33 mouse cellular contexts compared by ENCODE assay signal in the genomic region with DNA sequence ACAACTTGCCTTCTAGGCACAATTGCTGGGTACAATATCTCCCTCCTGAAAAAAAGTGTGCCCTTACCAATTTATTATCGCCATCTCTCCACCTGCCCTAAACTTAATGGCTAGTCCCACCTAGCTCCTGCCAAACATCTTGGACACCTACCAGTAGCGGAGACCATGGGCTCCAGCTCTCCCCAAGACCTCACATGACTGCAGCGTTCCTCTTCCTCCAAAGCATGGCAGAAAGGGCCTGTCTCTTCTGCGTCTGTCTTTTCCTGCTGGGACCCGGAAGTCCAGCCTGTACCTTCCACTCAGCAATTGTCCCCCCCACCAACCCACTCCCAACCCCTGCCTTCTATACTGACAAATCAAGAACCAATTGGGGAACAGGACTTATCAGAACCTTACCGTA.
"Had no signal": no experiment of that assay in that cellular context is flagged by ENCODE, and none has a peak within 500 bp of the region (broad histone marks: within the 10 kb centered on the region; RNA-seq: fewer than 3 reads in every experiment).

No protein-coding gene starts in this region.

- H3K9me3 ChIP-seq: heart, embryonic 13.5 days; heart, embryonic 15.5 days; hindbrain, embryonic 10.5 days; hindbrain, embryonic 12.5 days; hindbrain, embryonic 13.5 days; hindbrain, embryonic 15.5 days; intestine, embryonic 15.5 days; kidney, embryonic 15.5 days had no signal

- H3K4me2 ChIP-seq: heart, embryonic 11.5 days; heart, embryonic 12.5 days; heart, embryonic 13.5 days; heart, embryonic 15.5 days; hindbrain, embryonic 12.5 days; hindbrain, embryonic 13.5 days; hindbrain, embryonic 14.5 days; hindbrain, embryonic 15.5 days; intestine, embryonic 15.5 days; kidney, embryonic 15.5 days had no signal

- H3K9ac ChIP-seq: heart, embryonic 12.5 days; heart, embryonic 13.5 days; heart, embryonic 15.5 days; hindbrain, embryonic 12.5 days; hindbrain, embryonic 13.5 days; hindbrain, embryonic 14.5 days; hindbrain, embryonic 15.5 days; intestine, embryonic 15.5 days; kidney, embryonic 15.5 days had no signal

- H3K36me3 ChIP-seq: heart, embryonic 12.5 days; heart, embryonic 13.5 days; heart, embryonic 15.5 days; hindbrain, embryonic 10.5 days; hindbrain, embryonic 12.5 days; hindbrain, embryonic 13.5 days; hindbrain, embryonic 15.5 days; intestine, embryonic 15.5 days; kidney, embryonic 15.5 days had no signal

- H3K27me3 ChIP-seq: heart, embryonic 12.5 days; heart, embryonic 13.5 days; heart, embryonic 15.5 days; hindbrain, embryonic 12.5 days; hindbrain, embryonic 13.5 days; hindbrain, embryonic 15.5 days; intestine, embryonic 15.5 days; kidney, embryonic 15.5 days had no signal

- H3K4me3 ChIP-seq: heart, embryonic 12.5 days; heart, embryonic 13.5 days; heart, embryonic 15.5 days; hindbrain, embryonic 10.5 days; hindbrain, embryonic 12.5 days; hindbrain, embryonic 13.5 days; hindbrain, embryonic 15.5 days; intestine, embryonic 15.5 days; kidney, embryonic 15.5 days; layer of hippocampus, adult 2 months; left cerebral cortex, adult 2 months had no signal

- H3K4me1 ChIP-seq: hindbrain, embryonic 10.5 days had no signal

- H3K27ac ChIP-seq: heart, embryonic 13.5 days; heart, embryonic 15.5 days; hindbrain, embryonic 10.5 days; hindbrain, embryonic 12.5 days; hindbrain, embryonic 13.5 days; hindbrain, embryonic 14.5 days; hindbrain, embryonic 15.5 days; hindbrain, postnatal 0 days; intestine, embryonic 15.5 days; kidney, embryonic 15.5 days; kidney, postnatal 0 days; layer of hippocampus, adult 2 months; left cerebral cortex, adult 2 months had no signal

- ATAC-seq: hindbrain, embryonic 16.5 days; hindbrain, postnatal 0 days; inflammation-experienced regulatory T-cells, adult 6 months; intestine, embryonic 15.5 days; intestine, embryonic 16.5 days; intestine, postnatal 0 days had no signal

- DNase-seq: heart, postnatal 10 days; heart, postnatal 14 days; heart, postnatal 4 days; kidney, adult 11 months; kidney, adult 18-20 months; kidney, adult 2 months; kidney, adult 8-10 months; kidney, adult 9 months; kidney, postnatal 10 days; kidney, postnatal 14 days; kidney, postnatal 25 days; kidney, postnatal 36 days; layer of hippocampus, adult 9-11 months; layer of hippocampus, postnatal 36 days had no signal
